Mouse (Mus musculus) spleen, adult 2 months (tissue): ENCODE results near the gene Nfatc3. TPM values are rescaled to one million over a fixed set of nuclear protein-coding genes. Genes with fewer than 3 reads are reported as not detected.

Experiments
- DNase-seq, 2 experiments: peaks; one replicate each; pipeline versions ENCODE4 v3.0.0 to v3.0.0-alpha.2; 2012 to 2021; ENCODE audit warnings: low spot score in 2 of 2, low read depth in 1 of 2
- H3K27ac ChIP-seq: fragments of 200-500 bp; 2 replicates; pipeline ENCODE4 v1.5.1; 2012; ENCODE audit warnings: low read length, inconsistent platforms; ENCODE audit not compliant: insufficient read depth
- H3K27me3 ChIP-seq: fragments of 200-500 bp; 2 replicates; pipeline ENCODE4 v1.6.1; 2012; ENCODE audit warnings: mild to moderate bottlenecking, moderate library complexity, low read length, inconsistent platforms; ENCODE audit not compliant: control insufficient read depth, insufficient read depth
- H3K36me3 ChIP-seq: fragments of 200-500 bp; 2 replicates; pipeline ENCODE4 v1.6.1; 2012; ENCODE audit warnings: mild to moderate bottlenecking, low read length, inconsistent platforms; ENCODE audit not compliant: control insufficient read depth, insufficient read depth
- H3K4me1 ChIP-seq: fragments of 200-500 bp; 2 replicates; pipeline ENCODE4 v1.6.1; 2011; ENCODE audit warnings: inconsistent platforms; ENCODE audit not compliant: control insufficient read depth, insufficient read depth, insufficient read length
- H3K4me3 ChIP-seq: fragments of 200-500 bp; 2 replicates; pipeline ENCODE4 v1.5.1; 2011; ENCODE audit warnings: mild to moderate bottlenecking, inconsistent platforms; ENCODE audit not compliant: insufficient read depth, insufficient read length; ENCODE audit errors: extremely low read depth
- CTCF ChIP-seq: fragments of 200-500 bp; IDR thresholded peaks from 2 replicates; pipeline ENCODE4 v1.5.1; 2011; ENCODE audit warnings: mild to moderate bottlenecking, inconsistent platforms; ENCODE audit not compliant: insufficient read depth, insufficient read length, insufficient replicate concordance; ENCODE audit errors: extremely low read depth
- POLR2A ChIP-seq: fragments of 200-500 bp; IDR thresholded peaks from 2 replicates; pipeline ENCODE4 v1.6.1; 2011; ENCODE audit warnings: low read depth, low read length, inconsistent platforms
- WGBS: fragments of 180-500 bp; shearing (Covaris S2); methylation state at CpG from one replicate; pipeline ENCODE4 v1.1.7; 2018; 5-methylcytosine and 5-hydroxymethylcytosine counted together
- polyA plus RNA-seq: library from polyadenylated mRNA; depleted of rRNA; stranded (reverse); fragments of >200 nt; gene quantifications from 2 replicates; pipeline ENCODE4 v1.2.3, GENCODE M21; 2012

The Nfatc3 gene
- polyA plus RNA-seq, 1 experiment, result 29.5 TPM

- Histone ChIP-seq H3K36me3 (no peaks in the 10 kb centered on the region; the same call in 1 of the 2 replicates), H3K27me3 (no peaks in the 10 kb centered on the region), H3K27ac (no peak overlapping the region), H3K4me1 (peaks cover 9% of the 10 kb centered on the region), H3K4me3 (no peak overlapping the region)
- TF ChIP-seq POLR2A, result no peak
- no peak for TF ChIP-seq CTCF
- WGBS, result 95% methylated on average over 2 of the region's 2 CpGs
- DNase-seq, result no peak
Measured at GRCm38 (mm10) chr8:106066721-106067120, 8.1 kb downstream of the Nfatc3 start.

DNA sequence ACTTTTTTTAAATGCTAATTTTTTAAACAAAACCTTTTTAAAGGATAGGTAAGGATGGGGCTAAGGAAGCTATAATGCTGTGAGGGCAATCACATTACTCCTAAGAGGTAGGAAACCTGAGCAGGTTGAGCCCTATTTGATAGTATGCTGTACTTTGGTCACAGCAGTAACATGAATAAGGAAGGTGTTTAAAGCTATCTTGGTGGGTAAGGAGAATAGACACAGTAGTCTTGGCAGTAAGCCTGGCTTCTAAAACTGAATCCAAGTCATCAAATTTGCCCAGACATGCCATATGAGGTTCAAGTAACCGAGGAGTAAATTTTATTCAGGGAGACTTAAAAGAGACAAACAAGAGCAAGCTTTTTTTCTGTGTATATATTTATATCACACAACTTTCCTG lies 10.9 kb downstream of the Nfatc3 start:
- TF ChIP-seq CTCF (no peak), POLR2A (no peak)
- Histone ChIP-seq H3K27me3 (no peaks in the 10 kb centered on the region), H3K27ac (no peak overlapping the region), H3K36me3 (no peaks in the 10 kb centered on the region; the same call in 1 of the 2 replicates), H3K4me1 (peaks cover 9% of the 10 kb centered on the region), H3K4me3 (no peak overlapping the region)
- 40% methylated on average over 1 of the region's 1 CpGs for WGBS
- no peak for DNase-seq

DNA sequence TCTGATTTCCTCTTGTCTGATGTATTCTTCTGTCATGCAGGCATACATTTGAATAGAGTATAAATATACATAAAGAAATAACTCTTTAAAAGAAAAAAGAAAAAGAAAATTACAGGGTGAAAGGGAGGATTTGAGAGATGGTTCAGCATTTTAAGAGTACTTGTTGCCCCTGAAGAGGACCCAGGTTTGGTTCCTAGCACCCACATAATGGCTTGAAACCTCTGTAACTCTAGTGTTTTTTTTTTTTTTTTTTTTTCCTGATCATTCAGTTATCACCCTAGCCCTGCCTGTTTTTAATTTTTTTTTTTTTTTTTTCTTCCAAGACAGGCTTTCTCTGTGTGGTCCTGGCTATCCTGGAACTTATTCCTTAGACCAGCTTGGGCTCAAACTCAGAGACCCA lies 13.5 kb downstream of the Nfatc3 start:
- Histone ChIP-seq H3K27ac (no peak overlapping the region), H3K27me3 (no peaks in the 10 kb centered on the region), H3K4me3 (no peak overlapping the region), H3K4me1 (peaks cover 12% of the 10 kb centered on the region), H3K36me3 (peaks cover 1% of the 10 kb centered on the region; the same call in 1 of the 2 replicates)
- TF ChIP-seq POLR2A, result no peak
- DNase-seq, result no peak

GRCm38 (mm10) chr8:106074236-106074635 lies 15.6 kb downstream of the Nfatc3 start:
- no peak for DNase-seq
- TF ChIP-seq CTCF, result no peak
- no peak for TF ChIP-seq POLR2A
- H3K27me3 ChIP-seq, result no peaks in the 10 kb centered on the region

GRCm38 (mm10) chr8:106074659-106075058 lies 16.0 kb downstream of the Nfatc3 start:
- TF ChIP-seq POLR2A, result no peak
- no peak for TF ChIP-seq CTCF
- Histone ChIP-seq H3K36me3 (peaks cover 10% of the 10 kb centered on the region), H3K4me3 (no peak overlapping the region), H3K4me1 (peaks cover 12% of the 10 kb centered on the region; the same call in 1 of the 2 replicates), H3K27ac (no peak overlapping the region), H3K27me3 (no peaks in the 10 kb centered on the region)
- WGBS, result 60% methylated on average over 1 of the region's 1 CpGs
- DNase-seq, result no peak

More at GRCm38 (mm10) chr8:106074236-106074635, 15.6 kb downstream of the Nfatc3 start:
- Histone ChIP-seq H3K4me1 (peaks cover 12% of the 10 kb centered on the region; the same call in 1 of the 2 replicates), H3K36me3 (peaks cover 8% of the 10 kb centered on the region), H3K4me3 (no peak overlapping the region), H3K27ac (no peak overlapping the region)

GRCm38 (mm10) chr8:106075161-106075862 lies 16.7 kb downstream of the Nfatc3 start:
- peak in 1 of 2 experiments; percentile 32 for DNase-seq
- Histone ChIP-seq H3K27ac (no peak overlapping the region), H3K4me3 (no peak overlapping the region), H3K27me3 (no peaks in the 10 kb centered on the region), H3K36me3 (peaks cover 10% of the 10 kb centered on the region), H3K4me1 (peaks cover 12% of the 10 kb centered on the region; the same call in 1 of the 2 replicates)
- TF ChIP-seq CTCF (no peak), POLR2A (no peak)
- 60% methylated on average over 9 of the region's 9 CpGs for WGBS

DNA sequence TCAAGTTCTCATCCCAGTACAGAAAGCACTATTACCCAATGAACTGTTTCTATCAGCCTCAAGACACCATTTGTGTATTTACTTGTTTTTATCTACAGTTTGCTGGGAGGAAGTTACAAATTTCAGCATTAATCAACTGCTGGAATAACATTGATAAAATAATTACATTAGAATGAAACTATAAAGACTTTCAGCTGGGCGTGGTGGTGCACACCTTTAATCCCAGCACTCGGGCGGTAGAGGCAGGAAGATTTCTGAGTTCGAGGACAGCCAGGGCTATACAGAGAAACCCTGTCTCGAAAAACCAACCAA lies 17.2 kb downstream of the Nfatc3 start:
- no peak overlapping the region for H3K4me3 ChIP-seq

More for the DNA sequence above, 17.2 kb downstream of the Nfatc3 start:
- no peaks in the 10 kb centered on the region for H3K27me3 ChIP-seq
- TF ChIP-seq POLR2A, result no peak
- no peak for TF ChIP-seq CTCF
- peaks cover 10% of the 10 kb centered on the region for H3K36me3 ChIP-seq
- no peak overlapping the region for H3K27ac ChIP-seq
- WGBS, result 96% methylated on average over 5 of the region's 5 CpGs
- no peak for DNase-seq
- peaks cover 12% of the 10 kb centered on the region; the same call in 1 of the 2 replicates for H3K4me1 ChIP-seq
